Mouse (Mus musculus) layer of hippocampus, postnatal 25 days (tissue): Measurements from ENCODE around the gene Cux1. TPM values are rescaled to one million over a fixed set of nuclear protein-coding genes. Genes with fewer than 3 reads are reported as not detected.

ENCODE experiments used
- DNase-seq, 2 experiments: peaks; one replicate each; pipeline ENCODE4 v3.0.0; 2022; ENCODE audit warnings: mixed read lengths in 2 of 2, low spot score in 1 of 2; ENCODE audit errors: extremely low spot score in 1 of 2
- total RNA-seq, 2 experiments: library from RNA; stranded (reverse); gene quantifications; 2 replicates each; pipeline ENCODE4 v1.2.3; 2021

Cux1 gene
- total RNA-seq, 2 experiments from 2014 or later = 36.6 to 37.1 TPM

GRCm38 (mm10) chr5:136274739-136275138 lies 292.6 kb downstream of the Cux1 start:
- no peak for DNase-seq

DNA sequence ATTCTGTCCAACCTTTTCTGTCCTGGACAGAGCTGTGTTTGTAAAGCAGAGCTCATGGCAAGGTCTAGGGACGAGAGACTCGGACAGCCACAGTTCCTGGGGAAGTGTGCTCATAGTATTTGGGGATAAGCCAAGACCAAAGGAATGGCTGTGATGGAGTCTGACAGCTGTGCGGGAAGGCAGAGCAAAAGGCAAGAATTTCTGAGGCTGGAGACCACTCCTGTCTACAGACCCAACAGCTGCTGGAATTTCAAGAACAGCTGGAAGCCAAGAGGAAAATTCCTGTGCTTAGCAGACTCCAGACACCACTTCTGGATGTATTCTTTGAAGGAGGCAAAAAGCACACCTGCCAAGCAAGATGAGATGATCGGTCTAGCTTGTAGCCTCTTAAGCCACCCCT lies 297.4 kb downstream of the Cux1 start:
- no peak for DNase-seq

- no peak for DNase-seq
Measured at GRCm38 (mm10) chr5:136266077-136266476, 301.2 kb downstream of the Cux1 start.

DNA sequence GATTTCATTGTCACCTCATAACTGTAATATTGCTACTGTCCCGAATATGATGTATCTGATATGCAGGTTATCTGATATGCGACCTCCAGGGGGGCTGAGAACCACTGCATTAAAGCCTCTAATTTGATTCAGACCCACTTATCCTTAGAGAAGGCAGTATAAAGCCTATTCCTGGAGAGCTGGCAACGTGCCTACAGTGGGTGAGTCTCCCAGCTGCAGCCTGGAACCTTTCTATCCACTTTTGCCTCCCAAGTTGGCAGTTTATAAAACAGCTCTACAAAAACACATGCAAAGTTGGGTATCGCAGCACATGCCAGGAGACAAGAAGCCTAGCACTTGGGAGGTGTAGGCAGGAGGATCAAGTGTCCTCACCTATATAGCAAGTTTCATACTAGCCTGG lies 303.9 kb downstream of the Cux1 start:
- DNase-seq = no peak

- DNase-seq = peak; percentile 57 to 84
Measured at GRCm38 (mm10) chr5:136258919-136259318, 308.4 kb downstream of the Cux1 start.

- DNase-seq = peak; percentile 73 to 89
Measured at GRCm38 (mm10) chr5:136252899-136253298, 314.4 kb downstream of the Cux1 start.

DNA sequence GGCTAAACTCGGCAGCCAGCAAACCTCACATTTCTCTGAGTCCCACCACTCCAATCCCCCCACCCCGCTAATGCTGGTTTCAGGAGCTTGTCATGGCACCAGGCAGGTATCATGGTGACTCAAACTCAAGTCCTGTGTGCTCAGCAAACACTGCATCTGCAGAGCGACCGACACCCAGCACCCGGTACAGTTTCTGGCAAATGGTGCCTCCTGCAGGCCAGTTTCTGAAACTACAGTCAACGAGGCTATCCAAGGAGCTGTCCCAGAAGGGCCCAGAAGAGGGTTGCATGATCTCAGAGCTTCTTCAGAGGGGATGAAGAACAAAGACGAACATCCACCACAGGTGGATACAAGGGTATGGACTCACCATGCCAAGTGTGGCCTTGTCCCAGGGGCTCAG lies 316.3 kb downstream of the Cux1 start:
- peak in 1 of 2 experiments; percentile 51 for DNase-seq

DNA sequence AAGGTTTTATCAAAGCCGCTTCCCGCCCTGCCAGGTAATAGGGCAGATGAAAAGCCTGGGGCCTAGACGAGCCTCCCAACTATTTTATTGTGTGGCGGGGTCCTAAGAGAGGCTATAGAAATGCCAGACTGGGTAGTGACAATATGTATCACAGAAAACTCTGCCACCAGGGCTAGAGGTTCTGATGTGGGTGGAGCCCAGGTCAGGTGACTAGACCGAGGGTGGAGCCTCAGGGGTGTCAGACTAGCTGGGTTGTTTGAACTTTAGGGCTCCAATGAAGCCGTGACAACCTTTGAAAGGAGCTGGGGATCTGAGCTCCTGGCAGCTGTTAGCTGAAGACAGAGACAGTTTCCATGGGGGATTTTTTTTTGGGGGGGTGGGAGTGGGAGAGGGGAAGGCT lies 318.8 kb downstream of the Cux1 start:
- DNase-seq = no peak

DNA sequence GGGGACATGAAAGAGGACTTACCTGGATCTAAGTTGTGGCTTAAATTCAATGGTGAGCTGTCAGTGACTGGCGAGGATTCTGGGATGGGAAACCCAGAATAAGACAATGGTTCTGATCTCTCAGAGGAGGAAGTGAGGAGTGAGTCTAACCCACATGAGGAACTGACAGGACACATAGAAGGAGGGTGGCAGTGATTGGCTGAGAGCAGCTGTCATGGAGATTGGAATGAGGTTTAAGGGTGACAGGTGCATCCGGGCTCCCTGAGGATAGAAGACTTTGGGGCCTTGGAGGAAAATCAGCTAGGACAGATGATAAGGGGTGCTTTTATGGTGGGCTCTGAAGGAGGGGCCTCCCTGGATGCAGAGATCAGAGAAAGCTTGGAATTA lies 320.8 kb downstream of the Cux1 start, which contains the start of gene Sh2b2:
Gene Sh2b2, minus strand, starts transcription at position 105 of the 387 bp plus-strand sequence.
- no peak for DNase-seq

DNA sequence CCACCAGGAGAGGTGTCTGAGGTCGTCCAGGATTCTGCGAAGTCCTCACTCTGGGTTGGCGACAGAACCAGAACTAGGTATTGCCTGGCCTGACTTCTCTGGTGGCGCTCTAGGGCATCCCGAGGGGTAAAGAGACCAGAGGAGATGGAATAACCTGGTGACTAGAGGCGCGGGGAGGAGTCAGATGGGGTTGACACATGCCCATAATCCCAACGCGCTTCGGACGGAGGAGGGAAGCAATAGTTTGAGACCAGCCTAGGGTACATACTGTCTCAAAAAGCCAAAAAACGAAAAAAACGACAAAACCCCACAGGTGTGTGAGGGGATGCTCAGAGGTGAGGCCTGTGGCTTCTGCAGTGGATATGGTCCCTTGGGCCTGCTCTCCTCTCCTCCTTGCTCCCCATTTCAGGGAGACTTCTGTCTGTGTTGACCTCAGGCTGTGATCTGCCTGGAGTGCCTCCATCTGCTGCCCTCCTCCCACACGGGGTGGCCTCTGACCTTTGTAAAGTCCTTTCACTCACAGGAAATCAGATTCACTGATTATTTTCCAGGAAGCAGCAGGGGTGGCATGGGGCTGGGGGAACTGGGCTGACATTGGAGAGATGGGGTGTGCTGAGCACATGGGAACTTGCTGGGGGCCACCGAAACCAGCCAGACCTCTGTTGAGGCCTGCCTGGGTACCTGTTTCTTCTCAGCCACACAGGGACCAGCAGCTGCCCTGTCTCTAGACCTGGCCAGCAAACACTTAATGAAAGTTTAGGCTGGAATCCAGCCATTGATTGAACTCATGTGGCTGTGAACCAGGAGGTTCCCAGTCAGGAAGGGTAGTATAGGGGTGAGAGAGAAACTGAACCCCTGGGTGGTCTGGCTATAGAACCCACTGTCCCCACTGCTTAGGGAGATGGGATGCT lies 321.5 kb downstream of the Cux1 start:
- no peak for DNase-seq

- DNase-seq = peak; percentile 67 to 78
Measured at GRCm38 (mm10) chr5:136244762-136245540, 322.3 kb downstream of the Cux1 start.

DNA sequence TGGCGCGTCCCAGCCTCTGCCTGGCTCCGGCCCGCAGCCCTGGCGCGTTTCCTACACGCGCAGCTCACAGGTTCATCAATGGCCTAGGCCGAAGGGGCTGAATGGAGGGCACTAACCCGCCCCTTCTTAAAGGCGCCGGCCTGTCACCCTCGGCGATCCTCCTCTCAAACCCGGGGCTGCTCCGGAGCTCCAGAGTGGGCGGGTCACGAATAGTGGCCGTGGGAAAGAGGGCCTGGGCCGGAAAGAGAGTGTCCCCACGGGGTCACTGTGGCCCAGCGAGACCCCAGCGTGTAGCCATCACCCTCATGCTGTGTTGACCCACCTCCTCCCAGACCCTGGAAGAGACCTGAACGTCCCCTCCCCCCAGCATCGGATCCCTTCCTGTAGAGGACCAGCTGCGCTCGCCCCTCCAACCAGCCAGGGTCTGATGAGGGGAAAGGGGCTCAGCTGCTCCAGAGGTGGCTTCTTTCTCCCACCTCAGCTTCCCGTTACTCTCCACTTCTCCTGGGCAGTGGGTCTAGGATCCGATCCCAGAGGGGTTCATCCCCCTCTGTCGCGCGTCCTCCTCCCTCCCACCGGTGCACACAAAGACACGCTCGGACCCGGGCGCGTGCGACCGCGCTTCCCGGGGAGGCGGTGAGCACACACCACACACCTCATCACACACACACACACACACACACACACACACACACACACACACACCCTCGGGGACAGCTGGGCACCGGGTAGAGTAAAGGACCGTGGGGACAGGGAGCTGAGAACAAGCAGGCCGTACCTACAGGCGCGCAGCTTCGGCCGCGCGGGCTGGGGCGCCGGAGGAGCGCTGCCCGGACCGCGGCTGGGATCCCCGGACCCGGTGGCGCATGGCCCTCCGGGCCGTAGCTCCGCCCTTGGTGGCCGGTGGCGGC lies 323.2 kb downstream of the Cux1 start:
- peak in 1 of 2 experiments; percentile 13 for DNase-seq

GRCm38 (mm10) chr5:136241161-136241560 lies 326.1 kb downstream of the Cux1 start:
- no peak for DNase-seq

DNA sequence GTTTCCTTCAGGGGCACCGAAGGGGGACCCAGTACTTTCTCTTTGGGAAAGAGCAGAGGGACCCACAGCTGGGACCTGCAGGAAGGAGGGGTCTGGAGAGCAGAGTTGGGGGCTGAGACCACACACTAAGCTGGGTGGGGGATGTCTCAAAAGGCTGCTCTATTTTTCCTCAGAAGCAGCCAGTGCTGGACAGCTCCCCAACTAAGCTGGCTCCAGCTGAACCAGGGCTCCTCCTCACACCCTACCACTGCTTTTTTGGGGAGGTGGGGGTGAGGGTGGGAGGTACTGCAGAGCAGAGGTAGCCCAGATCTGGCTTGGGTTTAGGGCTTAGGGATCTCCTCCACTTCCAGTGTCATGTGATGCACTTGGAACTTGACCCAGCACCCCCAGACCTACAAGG lies 326.9 kb downstream of the Cux1 start:
- DNase-seq = no peak

- no peak for DNase-seq
Measured at GRCm38 (mm10) chr5:136237607-136238006, 329.7 kb downstream of the Cux1 start.

GRCm38 (mm10) chr5:136236611-136237010 lies 330.7 kb downstream of the Cux1 start:
- no peak for DNase-seq

DNA sequence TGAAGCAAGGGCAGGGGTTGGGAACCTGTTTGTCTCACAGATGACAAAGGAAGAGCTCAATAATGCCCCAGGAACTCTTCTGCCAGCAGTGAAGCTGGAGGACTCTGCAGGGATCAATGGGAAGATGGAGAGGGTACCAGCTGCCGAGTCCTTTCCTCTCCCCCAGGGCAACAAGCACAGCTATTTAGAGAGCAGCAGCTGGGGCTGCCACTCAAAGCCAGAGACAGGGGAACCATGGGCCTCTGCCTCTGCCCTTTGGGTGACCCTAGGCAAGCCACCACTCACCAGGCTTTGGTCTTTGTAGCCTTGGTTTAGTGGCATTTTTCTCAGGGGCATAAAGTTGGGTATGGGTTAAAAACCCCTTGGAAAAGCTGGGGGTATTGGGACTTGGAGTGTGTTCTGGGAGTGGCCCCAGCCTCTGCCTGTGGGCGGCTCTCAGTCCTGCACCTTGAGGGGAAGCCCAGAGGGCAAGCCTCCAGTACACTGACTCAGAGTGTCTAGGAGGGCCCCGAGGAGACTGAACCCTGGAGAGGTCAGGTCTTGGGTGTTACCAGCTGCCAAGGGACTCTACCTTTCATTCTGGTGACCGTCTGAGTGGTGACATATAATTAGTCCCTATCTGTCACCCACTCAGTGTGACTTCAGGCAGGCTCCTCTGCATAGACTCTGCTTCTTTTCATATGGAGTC lies 336.8 kb downstream of the Cux1 start:
- DNase-seq = no peak

DNA sequence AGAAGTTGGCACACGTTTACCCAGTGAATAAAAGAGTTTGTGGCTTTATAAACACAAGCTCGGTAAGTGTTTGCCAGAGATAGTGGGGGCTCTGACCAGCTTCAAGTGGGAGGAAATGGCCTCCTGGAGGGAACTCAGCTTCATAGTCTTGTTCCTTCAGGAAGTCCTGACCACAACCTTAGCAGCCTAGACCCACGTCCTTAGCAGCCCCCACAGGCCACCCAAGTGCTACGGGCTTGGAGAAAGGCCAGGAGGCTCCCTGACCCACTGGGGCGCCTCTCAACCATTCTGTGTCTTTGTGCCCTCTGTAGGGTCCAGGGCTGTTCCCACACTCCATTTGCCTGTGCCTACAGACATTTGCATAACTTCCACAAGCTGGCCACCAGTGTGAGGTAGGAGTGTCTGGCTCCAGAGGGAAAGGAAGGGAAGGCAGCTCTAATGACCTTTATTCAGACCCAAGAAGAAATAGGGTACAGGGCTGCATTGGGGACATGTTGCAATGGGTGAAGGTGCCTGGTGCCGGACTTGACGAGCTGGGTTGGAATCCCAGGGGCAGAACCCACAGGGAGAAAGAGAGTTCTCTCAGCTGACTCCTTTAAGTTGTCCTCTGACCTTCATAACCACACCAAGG lies 340.9 kb downstream of the Cux1 start:
- DNase-seq = no peak

GRCm38 (mm10) chr5:136218585-136218984 lies 348.7 kb downstream of the Cux1 start:
- no peak for DNase-seq
